Mouse (Mus musculus) c-Kit-positive CD71-positive TER-119-negative erythroid progenitor cells, embryonic 14.5 days (primary cell): ENCODE results near the gene Olfr1287.

Source experiments
- DNase-seq: peaks from one replicate; pipeline ENCODE4 v3.0.0-alpha.2; 2013; ENCODE audit warnings: low read depth

Olfr1287 gene

GRCm38 (mm10) chr2:111448842-111449241 is at the start of gene Olfr1287:
Olfr1287 (plus strand) TSS chr2:111449142.
- no peak for DNase-seq

- DNase-seq: no peak
These were observed 26.0 kb upstream of the Olfr1287 start, which contains the start of gene Olfr1286 for GRCm38 (mm10) chr2:111422931-111423330. Olfr1286 (minus strand) TSS chr2:111423115.

- no peak for DNase-seq
These were observed 24.9 kb downstream of the Olfr1287 start, which contains the start of gene Olfr1288 for GRCm38 (mm10) chr2:111473801-111474200. Olfr1288 (plus strand) TSS chr2:111474101.

- DNase-seq: no peak
These were observed 31.6 kb downstream of the Olfr1287 start, which contains the start of gene Olfr1289 for GRCm38 (mm10) chr2:111480519-111480918. Olfr1289 (plus strand) TSS chr2:111480819.

- no peak for DNase-seq
These were observed 44.8 kb downstream of the Olfr1287 start, which contains the start of gene Olfr1290 for GRCm38 (mm10) chr2:111493729-111494128. Olfr1290 (minus strand) TSS chr2:111493829.

- no peak for DNase-seq
These were observed 47.9 kb downstream of the Olfr1287 start, which contains the start of gene Olfr1291-ps1 for GRCm38 (mm10) chr2:111496880-111497279. Olfr1291-ps1 (plus strand) TSS chr2:111497180.
